Mouse (Mus musculus) cerebral cortex, adult 2 months (tissue): Measurements from ENCODE around the gene Rasal1.

Experiments
- WGBS: fragments of 180-500 bp; shearing (Covaris S2); methylation state at CpG from one replicate; pipeline ENCODE4 v1.1.7; 2018; 5-methylcytosine and 5-hydroxymethylcytosine counted together

Rasal1 gene

DNA sequence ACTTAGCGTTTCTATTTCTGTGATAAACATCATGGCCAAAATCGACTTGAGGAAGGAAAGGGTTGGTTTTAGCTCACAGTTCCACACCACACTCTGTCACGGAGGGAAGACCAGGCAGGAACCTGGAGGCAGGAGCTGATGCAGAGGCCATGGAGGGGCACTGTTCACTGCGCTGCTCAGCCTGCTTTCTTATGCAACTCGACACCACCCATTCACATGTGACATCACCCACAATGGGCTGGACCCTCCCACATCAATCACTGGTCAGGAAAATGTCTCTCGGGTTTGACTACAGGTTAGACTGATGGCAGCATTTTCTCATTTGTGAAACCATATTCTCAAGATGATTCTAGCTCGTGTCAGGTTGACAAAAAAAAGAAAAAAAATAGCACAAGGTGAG is 72.4 kb downstream of the Rasal1 start:
- WGBS = 58% methylated on average over 7 of the region's 7 CpGs

DNA sequence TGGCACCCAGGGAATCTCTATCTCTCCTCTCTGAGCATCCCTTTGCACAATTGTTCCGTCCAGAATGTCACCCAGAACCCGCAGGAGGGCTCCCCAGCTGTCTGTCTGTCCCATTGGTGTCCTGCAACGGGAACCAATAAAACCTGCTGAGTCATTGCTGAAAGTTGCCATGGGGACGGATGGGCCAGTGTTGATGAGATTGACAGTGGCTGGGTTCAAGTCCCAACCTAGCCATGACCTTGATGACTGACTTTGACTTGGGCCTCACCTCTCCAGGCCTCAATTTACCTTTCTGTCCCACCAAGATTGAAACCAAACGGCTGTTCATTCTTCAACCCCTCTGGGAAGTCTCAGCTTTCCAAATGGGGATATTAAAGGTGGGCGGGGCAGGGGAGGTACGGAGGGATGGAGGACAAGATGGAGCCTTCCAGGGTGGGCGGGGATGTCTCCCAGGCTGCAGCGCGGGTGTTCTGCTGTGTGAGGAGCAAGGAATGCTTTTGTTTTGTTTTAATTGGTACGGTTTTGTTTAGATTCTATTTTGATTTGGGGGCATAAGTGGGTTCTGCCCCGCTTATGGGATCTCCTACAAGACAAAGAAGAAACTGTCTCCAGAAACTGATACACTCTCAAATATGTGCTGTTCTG is 77.3 kb downstream of the Rasal1 start:
- WGBS = 50% methylated on average over 12 of the region's 12 CpGs
